Mouse (Mus musculus): ENCODE measurements around the gene Ccdc170.
"Not testable (repeated sequence)": the region's sequence is repeated elsewhere in the genome, so short reads cannot be mapped to it uniquely, and the experiment has no call there.

Gene Ccdc170

DNA sequence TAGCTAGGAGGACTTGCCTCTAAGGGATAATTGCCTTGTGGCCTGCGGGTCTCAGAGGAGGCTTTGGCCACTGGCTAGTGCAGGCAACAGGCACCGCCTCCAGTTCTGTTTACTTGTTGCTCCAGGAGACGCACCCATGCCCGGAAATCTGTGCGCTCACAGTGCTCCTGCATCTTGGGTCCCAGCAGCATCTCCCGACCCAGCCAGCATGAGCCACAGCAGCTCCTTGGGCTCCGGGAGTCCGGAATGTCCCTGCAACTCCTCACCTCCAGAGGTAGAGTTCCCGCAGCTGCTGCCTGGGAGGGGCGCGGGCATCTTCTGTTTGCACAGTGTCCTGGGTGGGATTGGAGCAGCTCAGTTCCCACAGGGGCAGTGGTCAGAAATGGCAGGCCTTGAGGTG lies at the start of gene Ccdc170:
TSS of gene Ccdc170 (plus strand) at position 148 of the 400 bp plus-strand sequence.
- no peak for DNase-seq

DNA sequence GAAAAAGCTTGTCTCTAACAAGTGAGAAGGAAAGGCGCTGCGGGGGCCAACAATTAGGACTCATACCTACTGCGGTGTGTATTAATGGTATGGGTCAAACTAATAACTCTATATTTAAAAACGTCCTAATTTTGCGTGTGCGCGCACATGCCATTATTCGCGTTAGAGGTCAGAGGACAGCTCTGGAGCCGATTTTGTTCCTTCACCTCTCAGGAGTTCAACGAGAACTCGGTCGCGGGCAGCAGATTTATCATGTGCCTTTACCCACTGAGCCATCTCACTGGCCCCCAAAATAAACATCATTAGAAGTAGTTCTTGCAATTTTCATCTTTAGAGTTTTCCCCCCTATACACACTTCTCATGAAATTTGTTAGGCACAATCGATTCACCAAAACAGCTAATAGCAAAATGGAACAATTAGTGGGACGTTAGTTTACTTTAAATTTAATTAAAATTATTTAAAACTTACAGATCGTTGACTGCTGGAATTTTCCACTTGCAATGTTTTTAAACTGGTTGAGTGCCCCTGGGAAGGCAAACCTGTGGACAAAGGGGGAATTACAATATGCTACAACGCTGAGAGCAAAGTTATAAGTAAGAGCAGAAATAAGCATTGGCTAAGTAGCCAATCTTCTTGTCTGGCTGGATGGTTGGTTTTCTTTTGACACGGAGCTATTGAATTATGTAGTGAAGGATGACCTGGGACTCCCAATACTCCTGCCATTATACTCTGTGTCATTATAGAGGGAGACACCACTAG lies 49.1 kb upstream of the Ccdc170 start:
- no peak for DNase-seq

DNA sequence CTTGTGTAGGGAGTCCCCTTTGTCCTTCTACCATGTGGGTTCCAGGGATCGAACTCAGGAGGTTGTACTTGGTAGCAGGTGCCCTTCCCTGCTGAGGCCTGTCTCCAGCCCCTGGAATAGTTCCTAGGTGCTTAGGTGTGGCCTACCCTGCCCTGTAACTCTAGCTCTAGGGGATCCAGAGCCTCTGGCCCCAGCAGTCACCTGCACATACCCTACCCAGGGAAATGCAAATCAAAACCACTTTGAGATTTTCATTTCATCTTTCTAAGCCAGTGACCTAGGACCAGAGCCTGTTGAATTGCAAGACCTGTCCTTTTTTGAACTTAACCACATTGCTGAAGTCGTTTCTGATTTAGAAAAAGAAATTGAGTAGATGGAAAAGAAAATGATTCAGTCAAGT lies 48.4 kb upstream of the Ccdc170 start:
- DNase-seq = not testable (repeated sequence)

- no peak for DNase-seq
Measured at GRCm38 (mm10) chr10:4435416-4435815, 46.9 kb upstream of the Ccdc170 start.

- no peak for DNase-seq
Measured at GRCm38 (mm10) chr10:4456409-4456808, 25.9 kb upstream of the Ccdc170 start.

DNA sequence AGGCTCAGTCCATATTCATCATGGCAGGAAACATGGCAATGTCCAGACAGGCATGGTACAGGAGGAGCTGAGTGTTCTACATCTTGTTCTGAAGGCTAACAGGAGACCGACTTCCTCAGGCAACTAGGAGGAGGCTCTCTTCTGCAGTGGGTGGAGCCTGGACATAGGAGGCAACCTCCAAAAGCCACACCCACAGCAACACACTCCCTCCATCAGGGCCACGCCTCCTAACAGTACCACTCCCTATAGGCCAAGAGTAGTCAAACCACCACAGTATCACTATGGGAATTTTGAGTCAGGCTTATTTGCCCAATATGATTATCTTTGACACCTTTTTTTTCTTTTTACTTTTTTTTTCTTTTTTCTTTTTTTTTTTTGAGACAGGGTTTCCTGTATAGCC lies 22.1 kb upstream of the Ccdc170 start:
- DNase-seq = no peak

- no peak for DNase-seq
Measured at GRCm38 (mm10) chr10:4465799-4466198, 16.5 kb upstream of the Ccdc170 start.

- DNase-seq = no peak
Measured at GRCm38 (mm10) chr10:4469406-4469805, 12.9 kb upstream of the Ccdc170 start.

DNA sequence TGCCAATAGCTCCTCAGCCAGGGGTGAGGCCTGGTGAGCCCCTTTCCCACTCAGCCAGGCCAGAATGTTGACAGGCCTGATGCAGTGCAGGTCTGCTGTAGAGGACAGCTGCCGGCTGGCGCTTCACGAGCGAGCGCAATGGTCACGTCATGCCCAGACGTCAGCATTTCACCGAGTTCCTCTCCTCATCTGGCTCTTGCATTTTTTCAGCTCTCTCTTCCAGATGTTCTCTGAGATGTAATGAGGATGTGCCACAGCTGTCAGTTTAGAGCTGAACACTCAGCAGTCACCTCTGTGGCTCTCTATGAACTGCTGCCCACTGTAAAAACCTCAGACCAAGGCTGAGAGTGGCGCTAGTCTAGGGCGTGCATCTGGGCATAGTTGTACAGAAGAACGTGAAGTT lies 8.7 kb upstream of the Ccdc170 start:
- no peak for DNase-seq

- DNase-seq = no peak
Measured at GRCm38 (mm10) chr10:4475431-4475830, 6.9 kb upstream of the Ccdc170 start.

DNA sequence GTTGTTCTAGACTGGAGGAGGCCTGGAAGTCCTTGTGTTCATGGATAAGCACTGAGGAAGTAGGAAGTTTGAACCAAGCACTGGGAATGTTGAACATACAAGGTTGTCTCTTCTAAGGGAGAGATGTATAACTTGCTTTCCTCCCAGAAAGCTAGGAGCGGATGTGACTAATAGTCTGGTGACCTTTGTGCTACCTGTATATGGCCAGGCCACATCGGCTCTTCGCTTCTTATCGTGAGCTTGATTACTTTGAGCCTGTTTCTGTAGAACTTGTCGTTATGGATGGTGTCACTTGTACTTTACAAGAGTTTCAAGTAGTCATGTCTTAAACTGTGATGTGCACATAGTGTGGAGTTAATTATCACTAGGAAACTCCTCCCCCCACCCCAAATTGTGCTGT lies 5.7 kb upstream of the Ccdc170 start:
- DNase-seq = no peak

- DNase-seq = no peak
Measured at GRCm38 (mm10) chr10:4480929-4481328, 1.4 kb upstream of the Ccdc170 start.

- DNase-seq = no peak
Measured at GRCm38 (mm10) chr10:4481695-4482094, 607 bp upstream of the Ccdc170 start.

GRCm38 (mm10) chr10:4483848-4484247 lies 1.5 kb downstream of the Ccdc170 start:
- no peak for DNase-seq

DNA sequence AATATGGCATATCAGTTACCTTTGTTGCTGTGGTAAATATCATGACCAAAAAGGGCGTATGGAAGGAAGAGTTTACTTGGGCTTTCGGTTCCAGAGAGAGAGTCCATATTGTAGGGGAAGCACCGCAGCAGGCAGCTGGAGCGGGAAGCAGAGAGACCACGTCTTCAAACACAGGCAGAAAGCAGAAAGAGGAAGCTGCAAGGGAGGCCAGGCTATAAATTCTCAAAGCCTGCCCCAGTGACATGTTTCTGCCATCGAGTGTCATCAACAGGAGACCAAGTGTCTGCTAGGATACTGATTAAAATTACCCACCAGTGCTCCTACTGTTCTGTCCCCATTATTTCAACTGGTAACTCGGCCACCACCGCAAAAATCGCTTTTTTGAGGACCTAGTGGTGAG lies 2.7 kb downstream of the Ccdc170 start:
- DNase-seq = no peak

DNA sequence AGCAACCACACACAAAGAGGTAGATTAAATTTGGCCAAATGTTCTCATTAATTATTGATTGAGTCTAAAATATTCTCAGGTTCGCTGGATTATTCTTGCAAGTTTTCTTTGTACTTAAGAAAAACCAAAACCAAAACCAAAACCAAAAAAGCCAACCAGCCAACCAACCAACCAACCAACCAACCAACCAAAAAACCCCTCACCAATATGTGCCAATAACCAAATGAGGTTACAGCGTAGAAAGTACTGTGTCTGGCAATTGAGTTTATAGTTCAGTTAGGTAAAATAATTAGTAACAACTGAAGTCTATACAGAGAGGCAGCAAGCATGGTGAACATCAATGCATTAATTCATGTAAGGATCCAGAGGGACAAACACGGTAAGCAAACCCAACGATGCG lies 7.6 kb downstream of the Ccdc170 start:
- no peak for DNase-seq

DNA sequence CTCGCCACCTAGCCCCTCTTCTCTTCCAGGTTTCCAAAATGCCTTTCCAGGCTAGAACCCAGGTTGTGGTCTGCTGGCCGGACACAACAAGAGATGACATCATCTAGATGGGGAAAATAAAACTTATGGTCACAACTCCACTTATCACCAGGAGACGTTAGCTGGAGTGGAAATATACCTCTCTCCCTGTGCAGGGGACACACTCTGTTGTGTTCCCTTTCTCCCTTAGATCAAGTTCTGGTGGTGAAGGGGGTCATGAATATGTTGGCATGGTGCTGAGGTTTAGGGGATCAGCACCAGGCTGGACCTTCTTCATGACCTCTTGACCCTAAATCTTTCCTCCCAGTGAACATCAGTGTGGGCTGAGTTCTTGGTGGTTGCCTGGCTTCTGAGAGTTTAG lies 9.0 kb downstream of the Ccdc170 start:
- DNase-seq = no peak

GRCm38 (mm10) chr10:4492045-4492444 lies 9.7 kb downstream of the Ccdc170 start:
- no peak for DNase-seq

DNA sequence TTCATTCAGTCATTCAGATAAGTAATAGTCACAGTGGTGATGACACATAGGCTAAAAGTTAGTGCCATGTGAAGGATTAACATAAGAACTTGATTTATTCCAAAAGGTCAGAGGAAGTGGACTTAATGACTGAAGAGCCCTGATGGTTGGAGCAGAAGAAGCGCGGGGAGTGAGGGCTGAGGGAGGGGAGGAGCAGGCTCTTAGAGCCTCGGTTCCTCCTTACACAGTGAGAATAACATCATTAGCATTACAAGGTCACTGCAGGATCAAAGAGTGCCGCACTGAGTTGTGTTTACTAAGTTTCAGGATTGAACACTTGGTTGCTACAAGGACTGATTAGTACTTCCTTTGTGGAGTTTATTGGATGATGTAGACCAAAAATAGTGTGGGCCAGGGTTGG lies 10.6 kb downstream of the Ccdc170 start:
- no peak for DNase-seq

DNA sequence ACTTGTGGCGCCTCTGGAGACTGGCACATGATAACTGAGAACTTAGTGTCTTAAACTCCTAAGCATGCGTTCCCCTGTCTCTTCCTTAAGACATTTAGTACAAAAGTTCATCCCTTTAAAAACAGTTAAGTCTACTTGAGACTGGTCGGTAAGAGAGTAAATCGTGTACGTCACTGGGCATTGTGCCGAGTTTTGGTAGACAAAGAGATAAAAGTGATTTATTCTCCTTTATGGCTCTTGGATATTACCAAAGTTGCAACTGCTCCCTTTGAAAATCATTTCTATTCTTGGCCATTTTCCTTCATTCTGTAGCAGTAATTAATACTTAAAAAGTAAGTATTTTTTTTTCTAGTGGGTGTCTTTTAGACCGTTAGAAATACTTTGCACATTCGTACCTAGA lies 20.9 kb downstream of the Ccdc170 start:
- DNase-seq = no peak

DNA sequence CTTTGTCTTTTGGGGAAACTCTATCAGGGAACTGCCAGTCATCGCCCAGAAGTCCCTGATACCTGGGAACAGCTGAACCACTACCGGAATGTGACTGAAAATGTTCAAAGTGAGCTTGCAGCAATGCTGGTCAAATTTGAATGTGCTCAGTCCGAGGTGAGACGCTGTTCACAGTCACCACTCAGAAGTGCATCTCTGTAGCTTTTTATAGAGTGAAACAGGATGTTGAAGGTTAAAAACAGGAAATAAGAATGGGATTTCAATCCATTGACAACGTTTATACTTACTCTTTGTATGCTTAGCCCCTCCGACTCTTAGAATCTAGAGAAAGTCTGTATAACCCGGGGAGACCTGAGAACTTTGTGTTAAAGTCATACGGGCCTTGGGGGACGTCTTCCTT lies 30.4 kb downstream of the Ccdc170 start:
- DNase-seq = no peak

DNA sequence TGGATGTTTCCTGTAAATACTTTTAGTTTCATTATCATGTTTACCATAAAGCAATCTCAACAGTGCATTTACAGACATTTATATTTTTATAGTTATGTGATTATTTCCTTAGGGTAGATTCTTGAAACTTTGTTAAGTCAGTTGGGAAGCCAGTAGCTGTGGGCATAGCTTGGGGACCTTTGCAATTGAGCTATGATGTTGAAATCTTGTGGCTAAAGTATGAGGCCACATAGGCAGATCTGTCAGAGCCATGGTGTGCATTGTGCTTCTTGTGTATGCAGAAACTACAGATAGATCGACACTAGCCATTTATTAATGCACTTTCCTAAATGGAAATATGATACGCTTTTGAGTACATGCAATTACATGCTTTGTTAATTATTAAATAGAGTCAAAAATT lies 35.3 kb downstream of the Ccdc170 start:
- DNase-seq = no peak

DNA sequence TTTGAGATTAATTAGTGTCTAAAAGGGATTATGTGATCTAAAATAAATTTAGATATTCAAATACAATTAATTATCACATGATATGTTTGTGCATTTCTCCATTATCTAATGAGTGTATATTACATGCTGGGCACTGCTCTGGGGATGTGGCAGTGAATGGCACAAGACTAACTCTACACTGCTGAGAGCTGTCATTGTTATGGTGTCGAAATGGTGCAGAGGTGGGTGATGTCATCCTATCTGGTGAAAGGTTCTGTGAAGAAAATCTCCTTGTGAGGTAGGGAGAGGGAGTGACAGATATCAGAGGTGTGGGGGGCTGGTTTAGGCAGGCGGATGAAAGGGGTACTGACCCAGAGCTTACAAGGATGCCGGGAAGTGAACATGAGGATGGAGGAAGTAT lies 37.3 kb downstream of the Ccdc170 start:
- DNase-seq = no peak

GRCm38 (mm10) chr10:4520394-4521102 lies 38.2 kb downstream of the Ccdc170 start:
- no peak for DNase-seq

GRCm38 (mm10) chr10:4522116-4522515 lies 39.8 kb downstream of the Ccdc170 start:
- DNase-seq = no peak

Data from cerebellum, adult 11 months (tissue).